In genomic region chr2:120597734-120598133, GRCm38 (mm10) we compare ENCODE assay signal across 28 mouse cellular contexts. TPM values are rescaled to one million over a fixed set of nuclear protein-coding genes. Genes with fewer than 3 reads are reported as not detected.
DNase-seq lines count a peak whose midpoint lies in the region; TF ChIP-seq lines count a peak whose summit lies in the region.
"Had no signal": no experiment of that assay in that cellular context is flagged by ENCODE, and none has a peak within 500 bp of the region (broad histone marks: within the 10 kb centered on the region; RNA-seq: fewer than 3 reads in every experiment).

No protein-coding gene starts in this region.

- no peaks in the 10 kb centered on the region for H3K9me3 ChIP-seq in embryonic facial prominence, embryonic 10.5 days
- H3K9me3 ChIP-seq: G1E; heart, embryonic 10.5 days; heart, embryonic 13.5 days had no signal

- H3K27ac ChIP-seq in left cerebral cortex, adult 2 months: peak overlapping the region; percentile 55
- H3K27ac ChIP-seq in embryonic facial prominence, embryonic 10.5 days (replicated peaks): no peak overlapping the region
- H3K27ac ChIP-seq: heart, adult 2 months; heart, embryonic 10.5 days; heart, embryonic 13.5 days; hindbrain, embryonic 14.5 days; hindbrain, postnatal 0 days had no signal

- no peaks in the 10 kb centered on the region for H3K4me1 ChIP-seq in embryonic facial prominence, embryonic 10.5 days
- H3K4me1 ChIP-seq: heart, embryonic 10.5 days; heart, embryonic 13.5 days had no signal

- no peaks in the 10 kb centered on the region for H3K27me3 ChIP-seq in embryonic facial prominence, embryonic 10.5 days (replicated peaks; ENCODE audit: low read depth, poor library complexity, severe bottlenecking)
- H3K27me3 ChIP-seq: CH12.LX; heart, embryonic 13.5 days; Patski had no signal

- WGBS in embryonic facial prominence, embryonic 10.5 days: 95% methylated on average over 2 of the region's 2 CpGs

- peak; percentile 17 to 57 for DNase-seq in frontal cortex, postnatal 36 days (ENCODE audit: low spot score in 2 of 2)
- DNase-seq in frontal cortex, postnatal 14 days (ENCODE audit: low spot score in 2 of 2): no peak
- DNase-seq in left cerebral cortex, adult 2 months (ENCODE audit: extremely low spot score in 1 of 2, low spot score in 2 of 2): no peak
- no peak for DNase-seq in left cerebral cortex, postnatal 14 days (ENCODE audit: low spot score in 2 of 2)
- DNase-seq in right cerebral cortex, adult 18-20 months: peak; percentile 36
- no peak for DNase-seq in right cerebral cortex, postnatal 10 days (ENCODE audit: low spot score in 2 of 2)
- peak; percentile 67 for DNase-seq in telencephalon, adult 2 months (ENCODE audit: low read depth, low spot score)
- DNase-seq in embryonic facial prominence, embryonic 10.5 days (ENCODE audit: low spot score): no peak
- DNase-seq: adrenal gland, postnatal 10 days; adrenal gland, postnatal 36 days; B cell, adult 2 months; cerebellum, adult 11 months; cerebellum, adult 2 months; cerebellum, adult 9-11 months; cerebellum, postnatal 25 days; embryo, embryonic 11 days; gastrocnemius, postnatal 10 days; gastrocnemius, postnatal 36 days; heart, adult 2 months; heart, postnatal 14 days; heart, postnatal 4 days had no signal

- intact Hi-C loops in left cerebral cortex, adult 2 months (cut with DNase I): no loop called here
- intact Hi-C loops in left cerebral cortex, postnatal 14 days (cut with DNase I): no loop called here

- no peak overlapping the region for H3K4me3 ChIP-seq in left cerebral cortex, adult 2 months
- no peak overlapping the region for H3K4me3 ChIP-seq in embryonic facial prominence, embryonic 10.5 days
- H3K4me3 ChIP-seq: heart, adult 2 months; heart, embryonic 10.5 days; heart, embryonic 13.5 days had no signal

- no peak for TF ChIP-seq CTCF in left cerebral cortex, adult 2 months (IDR thresholded peaks at IDR 0.05)

- H3K36me3 ChIP-seq in embryonic facial prominence, embryonic 10.5 days (replicated peaks): peaks cover 89% of the 10 kb centered on the region

RNA-seq across cellular contexts. Expression of gene Haus2, which starts 11.4 kb away (rescaled TPM):
- 10 to 100 TPM; 11.7 to 14.4 TPM for total RNA-seq in left cerebral cortex, adult 2 months (2021)
- 10 to 100 TPM; 16.3 to 17.1 TPM for total RNA-seq in left cerebral cortex, postnatal 14 days (2021)
- polyA plus RNA-seq in embryonic facial prominence, embryonic 10.5 days (2016; fragmentation: Nextera tagmentation; extraction: Ambion mirVana): 35.3 and 36.4 TPM in 2 replicates

RNA-seq across cellular contexts. Expression of gene Lrrc57, which starts 11.6 kb away (rescaled TPM):
- total RNA-seq in left cerebral cortex, adult 2 months (2021): 10 to 100 TPM; 41.6 to 42.5 TPM
- total RNA-seq in left cerebral cortex, postnatal 14 days (2021): 10 to 100 TPM; 31.7 to 34.5 TPM
- 26.6 and 27.4 TPM in 2 replicates for polyA plus RNA-seq in embryonic facial prominence, embryonic 10.5 days (2016; fragmentation: Nextera tagmentation; extraction: Ambion mirVana)

RNA-seq across cellular contexts. Expression of gene Snap23, which starts 30.3 kb away (rescaled TPM):
- 10 to 100 TPM; 19.1 to 23.5 TPM for total RNA-seq in left cerebral cortex, adult 2 months (2021)
- 10 to 100 TPM; 16.8 to 18.5 TPM for total RNA-seq in left cerebral cortex, postnatal 14 days (2021)
- 57.4 and 60.5 TPM in 2 replicates for polyA plus RNA-seq in embryonic facial prominence, embryonic 10.5 days (2016; fragmentation: Nextera tagmentation; extraction: Ambion mirVana)

RNA-seq across cellular contexts. Expression of gene Stard9, which starts 31.2 kb away (rescaled TPM):
- total RNA-seq in left cerebral cortex, adult 2 months (2021): 10 to 100 TPM; 10.1 to 10.8 TPM
- total RNA-seq in left cerebral cortex, postnatal 14 days (2021): 1 to 10 TPM; 8.5 to 8.7 TPM
- polyA plus RNA-seq in embryonic facial prominence, embryonic 10.5 days (2016; fragmentation: Nextera tagmentation; extraction: Ambion mirVana): 2.6 and 3.4 TPM in 2 replicates

RNA-seq across cellular contexts. Expression of gene Zfp106, which starts 34.1 kb away (rescaled TPM):
- total RNA-seq in left cerebral cortex, adult 2 months (2021): 100 to 1,000 TPM; 169 to 182 TPM
- total RNA-seq in left cerebral cortex, postnatal 14 days (2021): 100 to 1,000 TPM; 101 to 105 TPM
- 77.8 and 78.8 TPM in 2 replicates for polyA plus RNA-seq in embryonic facial prominence, embryonic 10.5 days (2016; fragmentation: Nextera tagmentation; extraction: Ambion mirVana)

Comparison
In these comparisons a context has a peak if more than half of its experiments do, and no peak if none do; other contexts are left out.
1. DNase-seq: peak in frontal cortex, postnatal 36 days (2 of 2), right cerebral cortex, adult 18-20 months (single experiment) and telencephalon, adult 2 months (single experiment); none in frontal cortex, postnatal 14 days (0 of 2), left cerebral cortex, adult 2 months (0 of 2), left cerebral cortex, postnatal 14 days (0 of 2), right cerebral cortex, postnatal 10 days (0 of 2) and embryonic facial prominence, embryonic 10.5 days (single experiment).